Mouse (Mus musculus) forebrain, embryonic 14.5 days (tissue): ENCODE measurements at regions not wholly inside any gene's neighbourhood (a gene's known extent, or its start where the extent isn't known, plus 50 kb on each side); places are given as distances from the start of the nearest gene placed in this dataset.
"Not testable (repeated sequence)": the region's sequence is repeated elsewhere in the genome, so short reads cannot be mapped to it uniquely, and the experiment has no call there.

Experiments
- ATAC-seq: fragments of 200-750 bp; cut with Nextera tagmentation; 2 replicates; pipeline ENCODE4 v1.8.0; 2017; ENCODE audit warnings: mild to moderate bottlenecking, moderate library complexity
- DNase-seq: peaks from one replicate; pipeline ENCODE4 v3.0.0-alpha.2; 2015; ENCODE audit warnings: low spot score
- H3K27ac ChIP-seq: fragments of 300-500 bp; sonication (generic); 2 replicates; pipeline ENCODE4 v1.5.1; 2014; ENCODE audit warnings: low read depth, mild to moderate bottlenecking, control low read depth, low read length, moderate library complexity
- H3K27me3 ChIP-seq: fragments of 300-500 bp; sonication (generic); replicated peaks from 2 replicates; pipeline ENCODE4 v1.6.1; 2014; ENCODE audit warnings: low read length, control low read depth, mixed read lengths; ENCODE audit not compliant: control insufficient read depth, insufficient read depth
- H3K36me3 ChIP-seq: fragments of 300-500 bp; sonication (generic); 2 replicates; pipeline ENCODE4 v1.6.1; 2014; ENCODE audit warnings: low read length, control low read depth; ENCODE audit not compliant: control insufficient read depth, insufficient read depth
- H3K4me1 ChIP-seq: fragments of 300-500 bp; sonication (generic); 2 replicates; pipeline ENCODE4 v1.6.1; 2014; ENCODE audit warnings: antibody characterized with exemption, low read length, control low read depth; ENCODE audit not compliant: control insufficient read depth, insufficient read depth
- H3K4me2 ChIP-seq: fragments of 300-500 bp; sonication (generic); 2 replicates; pipeline ENCODE4 v1.6.1; 2014; ENCODE audit warnings: mild to moderate bottlenecking, control low read depth, low read length
- H3K4me3 ChIP-seq: fragments of 300-500 bp; sonication (generic); 2 replicates; pipeline ENCODE4 v1.5.1; 2014; ENCODE audit warnings: low read depth, low read length, control low read depth
- H3K9ac ChIP-seq: fragments of 300-500 bp; sonication (generic); 2 replicates; pipeline ENCODE4 v1.6.1; 2014; ENCODE audit warnings: mild to moderate bottlenecking, low read length, control low read depth, moderate library complexity
- H3K9me3 ChIP-seq: fragments of 300-500 bp; sonication (generic); replicated peaks from 2 replicates; pipeline ENCODE4 v1.6.1; 2016; ENCODE audit warnings: low read length, control low read depth, mixed read lengths; ENCODE audit not compliant: control insufficient read depth
- WGBS: fragments of 180-500 bp; shearing (Covaris S2); extraction: QIAGEN DNeasy Blood & Tissue Kit; methylation state at CpG from one replicate; pipeline ENCODE4 v1.1.7; 2014; 5-methylcytosine and 5-hydroxymethylcytosine counted together

- no peaks in the 10 kb centered on the region for H3K27me3 ChIP-seq
- no peak overlapping the region for H3K4me3 ChIP-seq
- DNase-seq = no peak
- H3K4me2 ChIP-seq = no peak overlapping the region
- ATAC-seq = no peak
- WGBS = 87% methylated on average over 2 of the region's 2 CpGs
- no peaks in the 10 kb centered on the region for H3K4me1 ChIP-seq
- H3K9ac ChIP-seq = no peak overlapping the region
- H3K27ac ChIP-seq = no peak overlapping the region
- no peaks in the 10 kb centered on the region for H3K36me3 ChIP-seq
- no peaks in the 10 kb centered on the region for H3K9me3 ChIP-seq
Measured at GRCm38 (mm10) chr6:69932297-69932696, 859.7 kb downstream of the Rpia start.

GRCm38 (mm10) chr6:69914781-69915180, 877.3 kb downstream of the Rpia start:
- no peak overlapping the region for H3K4me2 ChIP-seq
- H3K4me1 ChIP-seq = no peaks in the 10 kb centered on the region
- WGBS = 79% methylated on average over 4 of the region's 4 CpGs
- H3K36me3 ChIP-seq = no peaks in the 10 kb centered on the region
- no peaks in the 10 kb centered on the region for H3K9me3 ChIP-seq
- ATAC-seq = no peak
- peak; percentile 8 for DNase-seq
- H3K9ac ChIP-seq = no peak overlapping the region
- no peak overlapping the region for H3K27ac ChIP-seq
- no peaks in the 10 kb centered on the region for H3K27me3 ChIP-seq
- H3K4me3 ChIP-seq = no peak overlapping the region

- no peak overlapping the region for H3K4me3 ChIP-seq
- H3K4me2 ChIP-seq = no peak overlapping the region
- ATAC-seq (no peak), DNase-seq (no peak)
- H3K36me3 ChIP-seq = no peaks in the 10 kb centered on the region
- H3K9me3 ChIP-seq = no peaks in the 10 kb centered on the region
- no peaks in the 10 kb centered on the region for H3K4me1 ChIP-seq
- no peak overlapping the region for H3K27ac ChIP-seq
- WGBS = 86% methylated on average over 2 of the region's 2 CpGs
- no peak overlapping the region for H3K9ac ChIP-seq
- H3K27me3 ChIP-seq = no peaks in the 10 kb centered on the region
Measured at GRCm38 (mm10) chr6:69879286-69879685, 912.7 kb downstream of the Rpia start.

GRCm38 (mm10) chr6:69858631-69859030, 933.4 kb downstream of the Rpia start:
- not testable (repeated sequence) for H3K27me3 ChIP-seq, H3K27ac ChIP-seq, H3K4me3 ChIP-seq, H3K9me3 ChIP-seq, H3K4me2 ChIP-seq, ATAC-seq, H3K4me1 ChIP-seq, H3K9ac ChIP-seq, H3K36me3 ChIP-seq, DNase-seq
- 87% methylated on average over 2 of the region's 2 CpGs for WGBS

GRCm38 (mm10) chr6:69828640-69829039, 963.4 kb downstream of the Rpia start:
- H3K27me3 ChIP-seq, H3K4me1 ChIP-seq, H3K4me2 ChIP-seq, H3K27ac ChIP-seq, H3K9me3 ChIP-seq, ATAC-seq, H3K4me3 ChIP-seq, H3K36me3 ChIP-seq, H3K9ac ChIP-seq: not testable (repeated sequence)
- DNase-seq = peak; percentile 1
- 69% methylated on average over 5 of the region's 5 CpGs for WGBS

- H3K27ac ChIP-seq, H3K9me3 ChIP-seq, ATAC-seq, H3K4me3 ChIP-seq, H3K4me1 ChIP-seq, H3K36me3 ChIP-seq, DNase-seq, H3K9ac ChIP-seq, H3K27me3 ChIP-seq, H3K4me2 ChIP-seq: not testable (repeated sequence)
Measured at GRCm38 (mm10) chr6:69814972-69815371, 977.1 kb downstream of the Rpia start.

- ATAC-seq, H3K27ac ChIP-seq, H3K4me3 ChIP-seq, H3K36me3 ChIP-seq, H3K9me3 ChIP-seq, H3K4me2 ChIP-seq, DNase-seq, H3K4me1 ChIP-seq, H3K27me3 ChIP-seq, H3K9ac ChIP-seq: not testable (repeated sequence)
- WGBS = 58% methylated on average over 1 of the region's 1 CpGs
Measured at GRCm38 (mm10) chr6:69814373-69814772, 977.7 kb downstream of the Rpia start.

GRCm38 (mm10) chr6:69780330-69780729, 1011.7 kb downstream of the Rpia start:
- not testable (repeated sequence) for H3K9me3 ChIP-seq, ATAC-seq, H3K4me3 ChIP-seq, H3K4me2 ChIP-seq, H3K9ac ChIP-seq, H3K36me3 ChIP-seq, H3K27ac ChIP-seq, H3K27me3 ChIP-seq, H3K4me1 ChIP-seq
- DNase-seq = peak; percentile 3
- WGBS = 76% methylated on average over 5 of the region's 5 CpGs

GRCm38 (mm10) chr6:69777322-69777721, 1014.7 kb downstream of the Rpia start:
- H3K4me3 ChIP-seq, H3K9ac ChIP-seq, DNase-seq, H3K4me2 ChIP-seq, H3K27ac ChIP-seq, H3K36me3 ChIP-seq, H3K9me3 ChIP-seq, H3K27me3 ChIP-seq, H3K4me1 ChIP-seq, ATAC-seq: not testable (repeated sequence)
- 74% methylated on average over 1 of the region's 1 CpGs for WGBS

- H3K4me1 ChIP-seq = no peaks in the 10 kb centered on the region
- H3K27ac ChIP-seq = no peak overlapping the region
- ATAC-seq = no peak
- H3K27me3 ChIP-seq = no peaks in the 10 kb centered on the region
- no peak overlapping the region for H3K4me3 ChIP-seq
- no peaks in the 10 kb centered on the region for H3K9me3 ChIP-seq
- H3K36me3 ChIP-seq = no peaks in the 10 kb centered on the region
- no peak overlapping the region for H3K9ac ChIP-seq
- H3K4me2 ChIP-seq = no peak overlapping the region
- DNase-seq = no peak
Measured at GRCm38 (mm10) chr6:69764861-69765260, 1027.2 kb downstream of the Rpia start.
